Mouse (Mus musculus) gastrocnemius, adult 18-20 months (tissue): ENCODE results near the gene Hoxd12. TPM values are rescaled to one million over a fixed set of nuclear protein-coding genes. Genes with fewer than 3 reads are reported as not detected.

Source experiments
- microRNA-seq: library from miRNA; unstranded; fragments of <30 nt; microRNA quantifications from one replicate; pipeline ENCODE4 v1.2.0, GENCODE M21; 2021
- total RNA-seq, 2 experiments: library from RNA; stranded (reverse); gene quantifications; 2 replicates each; pipeline ENCODE4 v1.2.3; 2021

Hoxd12 gene
- total RNA-seq, 2 experiments from 2014 or later = not detected

Small RNAs within 50 kb of the gene (microRNA-seq; reads per million reads assigned to microRNA genes)
- gene Gm44463 (not detected), gene Mir10b (31,031 reads per million, percentile 98 among the genes with 10 or more reads in this experiment)

Other genes starting within 250 kb of the Hoxd12 start
- gene Lnpk, start 95.6 kb upstream of the Hoxd12 start, total RNA-seq = 10 to 100 TPM; 61.9 to 67.5 TPM
- gene Evx2, start 15.5 kb upstream of the Hoxd12 start, total RNA-seq = not detected
- not detected for gene Hoxd13, start 6.7 kb upstream of the Hoxd12 start, total RNA-seq
- gene Hoxd11, start 4.5 kb downstream of the Hoxd12 start, total RNA-seq = not detected
- gene Hoxd10, start 16.9 kb downstream of the Hoxd12 start, total RNA-seq = 1 to 10 TPM; 5.0 to 6.1 TPM
- gene Hoxd9, start 22.7 kb downstream of the Hoxd12 start, total RNA-seq = 10 to 100 TPM; 17.0 to 18.1 TPM
- 10 to 100 TPM; 32.2 to 40.3 TPM for gene Hoxd8, start 29.6 kb downstream of the Hoxd12 start, total RNA-seq
- gene Hoxd3, start 36.9 kb downstream of the Hoxd12 start, total RNA-seq = not detected
- gene Hoxd4, start 36.9 kb downstream of the Hoxd12 start, total RNA-seq = 1 to 10 TPM; 1.0 to 1.3 TPM
- gene Gm28230, start 51.7 kb downstream of the Hoxd12 start, total RNA-seq = under 1 TPM; 0.07 to 0.19 TPM
- gene Hoxd1, start 88.0 kb downstream of the Hoxd12 start, total RNA-seq = not detected
- gene Mtx2, start 150.8 kb downstream of the Hoxd12 start, total RNA-seq = 10 to 100 TPM; 30.7 to 38.1 TPM